Mouse (Mus musculus) neural tube, embryonic 13.5 days (tissue): Measurements from ENCODE around the gene Spr. TPM values are rescaled to one million over a fixed set of nuclear protein-coding genes. Genes with fewer than 3 reads are reported as not detected.
A peak's percentile ranks its signal among the peaks of the same experiment; 100 is the strongest.
"Not testable (repeated sequence)": the region's sequence is repeated elsewhere in the genome, so short reads cannot be mapped to it uniquely, and the experiment has no call there.

ENCODE experiments used
- ATAC-seq: fragments of 200-750 bp; cut with Nextera tagmentation; 2 replicates; pipeline ENCODE4 v1.8.0; 2017; ENCODE audit warnings: low read depth, mild to moderate bottlenecking, moderate TSS enrichment, moderate library complexity
- H3K27ac ChIP-seq: fragments of 300-500 bp; sonication (generic); replicated peaks from 2 replicates; pipeline ENCODE4 v1.5.1; 2015; ENCODE audit warnings: moderate library complexity, mild to moderate bottlenecking, inconsistent platforms
- H3K27me3 ChIP-seq: fragments of 300-500 bp; sonication (generic); 2 replicates; pipeline ENCODE4 v1.6.1; 2015; ENCODE audit warnings: mild to moderate bottlenecking, inconsistent platforms
- H3K36me3 ChIP-seq: fragments of 300-500 bp; sonication (generic); 2 replicates; pipeline ENCODE4 v1.6.1; 2015; ENCODE audit warnings: mild to moderate bottlenecking, inconsistent platforms
- H3K4me1 ChIP-seq: fragments of 300-500 bp; sonication (generic); replicated peaks from 2 replicates; pipeline ENCODE4 v1.6.1; 2015; ENCODE audit warnings: inconsistent platforms
- H3K4me2 ChIP-seq: fragments of 300-500 bp; sonication (generic); 2 replicates; pipeline ENCODE4 v1.6.1; 2015; ENCODE audit warnings: inconsistent platforms, mild to moderate bottlenecking, moderate library complexity
- H3K4me3 ChIP-seq: fragments of 300-500 bp; sonication (generic); 2 replicates; pipeline ENCODE4 v1.5.1; 2015; ENCODE audit warnings: mild to moderate bottlenecking, inconsistent platforms
- H3K9ac ChIP-seq: fragments of 300-500 bp; sonication (generic); 2 replicates; pipeline ENCODE4 v1.6.1; 2015; ENCODE audit warnings: moderate library complexity, mild to moderate bottlenecking, inconsistent platforms
- H3K9me3 ChIP-seq: fragments of 300-500 bp; sonication (generic); 2 replicates; pipeline ENCODE4 v1.6.1; 2016; ENCODE audit warnings: inconsistent platforms
- whole genome bisulfite sequencing: fragments of 180-500 bp; shearing (Covaris S2); methylation state at CpG from one replicate; pipeline ENCODE4 v1.1.7; 2015; 5-methylcytosine and 5-hydroxymethylcytosine counted together
- polyA plus RNA-seq: library from polyadenylated mRNA; unstranded; fragments of >200 nt; fragmentation: Nextera tagmentation; extraction: Ambion mirVana; gene quantifications from 2 replicates; pipeline ENCODE4 v1.2.1, GENCODE M21; 2015

The Spr gene
- polyA plus RNA-seq, result 23.8 and 25.0 TPM in 2 replicates

DNA sequence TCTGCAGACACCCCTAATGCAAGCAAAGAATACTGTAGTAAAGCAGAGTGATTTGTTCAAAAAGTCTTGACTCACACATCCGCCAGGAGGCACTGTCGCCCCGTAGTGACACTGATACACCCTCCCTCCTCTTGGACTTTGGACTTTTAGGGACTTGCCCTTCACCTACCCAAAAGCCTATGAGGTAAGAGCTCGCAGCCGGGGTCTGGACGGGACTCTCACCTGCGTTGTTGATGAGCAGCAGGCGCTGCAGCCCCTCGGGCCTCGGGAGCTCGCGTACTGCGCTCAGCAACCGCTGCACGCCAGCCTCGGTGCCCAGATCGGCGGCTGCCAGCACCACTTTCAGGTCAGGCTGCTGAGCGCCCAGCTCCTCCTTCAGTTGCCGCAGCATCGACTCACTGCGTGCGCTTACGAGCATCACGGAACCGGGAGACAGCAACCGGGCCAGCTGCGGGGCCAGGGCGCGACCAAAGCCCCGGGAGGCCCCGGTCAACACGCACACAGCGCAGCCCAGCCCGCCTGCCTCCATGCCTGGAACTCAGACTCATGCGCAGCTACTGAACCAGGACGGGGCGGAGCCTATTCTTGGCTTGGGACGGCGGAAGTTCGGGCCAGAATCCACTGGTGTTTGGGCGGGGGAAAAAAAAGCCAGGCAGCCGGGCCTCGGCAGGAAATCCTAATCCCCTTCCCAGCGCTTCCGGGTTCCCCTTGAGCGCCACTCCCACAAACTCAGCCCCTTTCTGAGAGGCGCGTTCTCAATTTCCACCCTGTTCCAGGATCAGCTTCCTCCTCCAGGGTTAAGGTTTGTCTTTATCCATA is at the start of gene Spr:
Gene Spr (minus strand): TSS at position 550 of the 819 bp plus-strand sequence.
- Histone ChIP-seq H3K9ac (peak within 1 kb of the TSS; percentile 82), H3K4me2 (peak within 1 kb of the TSS; percentile 67), H3K4me1 (peaks cover 6% of the 10 kb centered on the region), H3K36me3 (no peaks in the 10 kb centered on the region), H3K27me3 (no peaks in the 10 kb centered on the region), H3K27ac (peak within 1 kb of the TSS; percentile 83), H3K4me3 (peak within 1 kb of the TSS; percentile 71), H3K9me3 (no peaks in the 10 kb centered on the region)
- ATAC-seq, result peak; percentile 95
- WGBS, result under 1% methylated on average over 49 of the region's 49 CpGs

DNA sequence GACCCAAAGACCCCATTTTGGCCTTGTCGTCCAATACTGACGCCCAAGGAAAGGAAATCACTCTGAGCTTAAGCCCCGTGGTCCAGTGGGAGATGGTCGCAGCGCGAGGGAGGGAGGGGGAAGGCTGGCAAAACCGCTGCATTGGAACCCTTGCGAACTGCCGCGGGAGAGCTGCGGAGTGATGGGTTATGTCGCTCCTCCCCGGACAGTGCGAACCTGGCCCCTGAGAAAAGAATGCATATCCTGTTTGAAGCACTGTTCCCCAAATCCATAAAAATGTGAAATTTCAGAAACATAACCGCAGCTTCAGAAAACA is 49.1 kb upstream of the Spr start:
- Histone ChIP-seq H3K4me2 (no peak overlapping the region), H3K27ac (no peak overlapping the region), H3K27me3 (peaks cover 91% of the 10 kb centered on the region), H3K9me3 (0 out of 2 replicates have a peak, but pooled peaks cover under 1% of the 10 kb centered on the region), H3K9ac (no peak overlapping the region), H3K4me3 (no peak overlapping the region), H3K4me1 (peaks cover 43% of the 10 kb centered on the region), H3K36me3 (no peaks in the 10 kb centered on the region)
- under 1% methylated on average over 15 of the region's 15 CpGs for WGBS
- no peak for ATAC-seq

DNA sequence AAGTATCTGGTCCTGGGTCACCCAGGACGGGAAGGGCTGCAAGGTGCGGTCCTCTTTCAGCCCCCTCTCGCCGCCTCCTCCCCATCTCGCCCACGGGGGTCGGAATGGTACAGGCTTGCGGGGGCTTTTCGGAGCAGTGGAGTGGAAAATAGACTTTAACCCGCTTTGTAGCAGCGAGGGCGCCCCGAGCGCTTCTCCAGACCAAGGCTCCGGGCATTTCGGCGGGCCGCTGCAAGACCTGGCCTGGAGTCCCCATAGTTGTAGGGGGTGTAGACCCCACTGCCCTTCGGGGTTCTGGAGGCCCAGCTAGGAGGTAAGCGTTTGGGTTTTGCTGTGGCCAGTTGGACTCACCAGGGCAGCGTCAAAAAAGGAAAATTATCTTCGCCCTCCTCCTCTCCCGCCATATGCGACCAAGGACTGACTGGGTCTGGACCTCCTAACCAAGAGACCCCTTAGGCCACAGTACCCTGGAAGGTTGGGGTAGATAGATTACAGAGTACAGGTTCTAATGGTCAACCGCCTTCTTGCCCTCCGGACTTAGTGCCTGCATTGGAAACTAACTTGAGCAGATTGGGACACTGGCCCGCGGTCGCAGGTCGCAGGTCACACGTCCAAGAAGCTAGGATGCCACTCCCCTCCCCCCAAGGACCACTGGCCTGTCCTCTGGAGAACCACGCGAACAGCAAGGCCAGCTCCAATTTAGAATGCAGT is 48.6 kb upstream of the Spr start:
- Histone ChIP-seq H3K4me1 (peaks cover 43% of the 10 kb centered on the region), H3K36me3 (no peaks in the 10 kb centered on the region), H3K4me2 (no peak overlapping the region), H3K4me3 (no peak overlapping the region), H3K27ac (no peak overlapping the region), H3K9me3 (0 out of 2 replicates have a peak, but pooled peaks cover 4% of the 10 kb centered on the region), H3K27me3 (peaks cover 91% of the 10 kb centered on the region), H3K9ac (no peak overlapping the region)
- under 1% methylated on average over 33 of the region's 33 CpGs for WGBS
- ATAC-seq, result no peak

DNA sequence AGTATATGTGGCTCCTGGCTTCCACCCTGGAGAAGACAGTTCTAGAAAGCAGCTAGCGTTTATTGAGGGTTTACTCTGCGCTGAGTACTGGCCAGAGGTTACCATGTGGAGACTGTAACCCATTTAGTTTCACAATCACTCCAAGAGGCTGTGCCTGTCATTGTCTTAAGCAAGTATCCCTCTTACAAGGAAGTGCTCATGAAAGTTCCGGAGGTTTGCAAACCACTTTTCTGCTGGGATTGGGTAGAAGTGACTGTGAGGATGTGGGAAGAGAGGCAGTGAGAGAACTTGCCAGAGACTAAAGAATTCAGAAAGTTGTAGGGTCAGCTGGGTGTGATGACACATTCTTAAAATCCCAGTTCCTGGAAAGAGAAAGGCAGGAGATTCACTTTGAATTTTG is 46.4 kb upstream of the Spr start:
- 51% methylated on average over 3 of the region's 3 CpGs for WGBS
- no peaks in the 10 kb centered on the region for H3K36me3 ChIP-seq
- no peak for ATAC-seq
- 0 out of 2 replicates have a peak, but pooled peaks cover 4% of the 10 kb centered on the region for H3K9me3 ChIP-seq
- peaks cover 29% of the 10 kb centered on the region for H3K4me1 ChIP-seq
- no peak overlapping the region for H3K4me2 ChIP-seq
- H3K4me3 ChIP-seq, result no peak overlapping the region
- peaks cover 81% of the 10 kb centered on the region for H3K27me3 ChIP-seq
- H3K27ac ChIP-seq, result no peak overlapping the region
- no peak overlapping the region for H3K9ac ChIP-seq

DNA sequence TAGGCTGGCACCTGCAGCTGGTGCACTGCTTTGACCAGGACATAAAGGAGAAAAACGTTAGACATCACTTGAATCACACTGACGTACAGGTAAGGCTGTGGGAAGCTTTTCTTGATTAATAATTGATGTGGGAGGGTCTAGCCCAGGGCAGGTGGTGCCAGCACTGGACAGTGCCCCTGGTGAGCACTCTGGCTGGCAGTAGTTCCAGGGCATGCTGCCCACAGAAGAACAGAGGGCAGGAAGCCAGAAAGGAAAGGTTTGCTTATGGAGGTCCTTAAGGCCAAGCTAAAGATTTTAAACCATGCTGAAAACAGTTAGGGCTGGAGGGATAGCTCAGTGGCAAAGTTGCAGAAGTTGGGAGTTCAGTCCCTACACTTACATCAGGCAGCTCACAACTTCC is 42.5 kb upstream of the Spr start:
- Histone ChIP-seq H3K27me3 (peaks cover 42% of the 10 kb centered on the region), H3K27ac (no peak overlapping the region), H3K9me3 (0 out of 2 replicates have a peak, but pooled peaks cover 4% of the 10 kb centered on the region), H3K9ac (no peak overlapping the region), H3K4me1 (no peaks in the 10 kb centered on the region), H3K4me2 (no peak overlapping the region), H3K36me3 (no peaks in the 10 kb centered on the region), H3K4me3 (no peak overlapping the region)
- no peak for ATAC-seq
- WGBS, result 68% methylated on average over 2 of the region's 2 CpGs

DNA sequence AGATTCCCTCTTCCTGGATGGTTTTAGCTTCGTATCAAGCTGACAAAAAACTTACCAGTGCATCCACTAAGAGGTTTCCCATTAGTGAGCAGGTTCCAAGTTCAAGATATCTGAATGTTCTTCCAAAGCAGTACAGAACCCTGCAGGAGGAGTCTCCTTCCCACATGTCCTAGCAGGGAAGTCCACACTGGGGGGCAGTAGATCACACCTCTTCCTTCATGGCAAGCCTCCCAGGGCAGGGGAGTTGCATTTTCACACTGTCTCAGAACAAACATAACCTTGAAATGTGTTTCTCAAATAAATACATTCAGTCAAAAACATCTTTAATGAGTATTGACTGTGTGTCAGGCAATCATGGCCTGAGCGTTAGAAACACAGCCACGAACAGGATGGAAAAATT is 42.0 kb upstream of the Spr start:
- ATAC-seq, result no peak
- H3K36me3 ChIP-seq, result no peaks in the 10 kb centered on the region
- H3K27me3 ChIP-seq, result peaks cover 40% of the 10 kb centered on the region
- WGBS, result 78% methylated on average over 3 of the region's 3 CpGs
- H3K4me2 ChIP-seq, result no peak overlapping the region
- H3K4me1 ChIP-seq, result no peaks in the 10 kb centered on the region
- no peak overlapping the region for H3K9ac ChIP-seq
- no peak overlapping the region for H3K27ac ChIP-seq
- 0 out of 2 replicates have a peak, but pooled peaks cover 4% of the 10 kb centered on the region for H3K9me3 ChIP-seq
- H3K4me3 ChIP-seq, result no peak overlapping the region

DNA sequence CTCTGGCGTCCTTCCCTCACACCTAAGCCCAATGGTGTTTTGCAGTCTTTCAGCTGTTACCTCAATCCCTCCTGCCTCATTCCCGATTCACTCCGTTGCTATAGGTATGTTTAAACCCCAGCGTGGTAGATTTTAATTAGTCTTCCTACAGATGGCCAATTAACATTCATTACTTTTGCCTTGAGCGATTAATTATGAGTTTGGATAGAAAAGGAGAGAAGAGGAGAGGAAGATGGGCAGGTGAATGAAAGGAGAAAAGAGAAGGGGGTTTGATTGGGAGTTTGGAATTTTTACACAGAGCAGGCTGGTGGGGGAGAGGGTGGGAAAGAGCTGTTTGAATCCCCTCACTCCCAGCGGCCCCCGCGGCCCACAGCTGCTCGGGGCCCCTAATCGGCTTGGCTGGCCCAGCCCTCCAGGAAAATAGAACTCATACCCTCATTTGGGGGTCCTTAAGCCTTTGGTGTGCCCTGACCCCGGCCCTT is 27.9 kb upstream of the Spr start:
- Histone ChIP-seq H3K4me2 (no peak overlapping the region), H3K4me3 (no peak overlapping the region), H3K9ac (no peak overlapping the region), H3K36me3 (no peaks in the 10 kb centered on the region), H3K4me1 (peaks cover 8% of the 10 kb centered on the region; the same call in 1 of the 2 replicates), H3K27me3 (no peaks in the 10 kb centered on the region), H3K27ac (no peak overlapping the region), H3K9me3 (no peaks in the 10 kb centered on the region)
- ATAC-seq, result no peak
- WGBS, result 38% methylated on average over 11 of the region's 11 CpGs

DNA sequence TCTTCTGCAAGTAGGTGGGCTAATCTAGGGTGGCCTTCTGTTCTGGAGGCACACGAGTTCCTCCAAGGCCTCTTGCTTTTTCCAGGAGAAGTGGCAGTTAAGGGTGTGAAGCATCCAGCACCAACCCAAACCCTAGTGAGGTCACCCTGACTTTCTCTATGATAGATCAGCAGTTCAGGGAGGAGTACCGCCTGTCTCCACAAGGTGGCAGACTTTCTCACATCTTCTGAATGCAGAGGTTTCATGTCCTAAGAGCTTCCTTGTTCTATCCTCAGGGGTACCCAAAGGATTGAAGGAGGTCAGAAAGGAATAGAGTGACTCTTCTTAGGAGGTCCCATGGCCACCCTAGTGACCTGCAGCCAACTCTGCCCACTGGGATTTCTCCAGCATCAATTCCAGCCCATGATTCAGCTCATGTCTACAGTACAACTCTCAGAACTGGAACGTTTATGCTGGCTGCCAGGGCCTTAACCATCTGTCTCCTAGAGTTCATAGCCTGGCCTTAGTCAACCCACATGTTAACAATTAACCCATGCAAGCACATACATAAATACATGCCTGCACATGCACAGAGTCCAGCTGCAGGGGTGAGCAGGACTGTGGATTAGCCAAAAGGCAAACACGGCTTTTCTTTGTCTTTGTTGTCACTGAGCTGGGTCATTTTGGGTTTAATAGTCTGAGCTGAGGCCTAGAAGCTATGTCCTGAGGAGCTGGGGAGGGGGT is 22.8 kb upstream of the Spr start:
- H3K27ac ChIP-seq, result no peak overlapping the region
- ATAC-seq, result peak; percentile 45; the same call in 1 of the 2 replicates
- H3K27me3 ChIP-seq, result no peaks in the 10 kb centered on the region
- no peak overlapping the region for H3K4me2 ChIP-seq
- H3K9ac ChIP-seq, result no peak overlapping the region
- H3K4me1 ChIP-seq, result peaks cover 3% of the 10 kb centered on the region
- no peaks in the 10 kb centered on the region for H3K36me3 ChIP-seq
- WGBS, result 47% methylated on average over 4 of the region's 4 CpGs
- H3K4me3 ChIP-seq, result no peak overlapping the region
- no peaks in the 10 kb centered on the region for H3K9me3 ChIP-seq

DNA sequence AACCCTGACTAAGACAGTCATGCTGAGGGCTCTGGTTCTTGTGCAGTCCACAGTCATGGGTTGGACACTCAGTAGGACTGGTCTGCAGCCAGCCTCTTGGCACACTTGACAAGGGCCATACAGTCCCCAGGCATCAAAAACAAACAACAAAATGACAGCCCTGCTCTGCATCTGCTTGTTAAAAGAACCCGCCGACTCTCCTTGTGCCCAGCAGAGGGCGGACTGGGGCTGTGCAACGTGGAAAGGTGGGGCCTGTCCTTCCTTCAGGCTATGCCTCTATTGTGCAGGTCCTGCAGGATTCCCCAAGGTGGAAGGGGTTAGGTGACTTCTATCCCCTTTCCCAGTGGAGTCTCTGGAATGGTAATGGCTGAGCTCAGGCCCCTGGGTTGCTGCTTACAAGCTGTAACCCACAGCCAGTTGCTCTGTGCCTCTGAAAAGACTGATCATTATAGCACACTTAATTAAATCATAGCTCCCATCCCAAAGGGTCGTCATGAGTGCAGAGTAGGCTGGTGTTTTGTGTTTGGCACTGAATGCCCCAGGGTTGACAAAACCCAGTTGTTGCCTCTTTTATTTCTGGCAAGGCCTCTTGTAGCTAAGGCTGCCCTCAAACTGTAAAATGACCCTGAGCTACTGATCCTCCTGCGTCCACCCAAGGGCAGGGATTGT is 21.7 kb upstream of the Spr start:
- peak; percentile 45 for ATAC-seq
- not testable (repeated sequence) for H3K4me3 ChIP-seq, H3K27me3 ChIP-seq, H3K9ac ChIP-seq, H3K4me1 ChIP-seq, H3K27ac ChIP-seq, H3K4me2 ChIP-seq, H3K36me3 ChIP-seq, H3K9me3 ChIP-seq
- 21% methylated on average over 6 of the region's 6 CpGs for WGBS

DNA sequence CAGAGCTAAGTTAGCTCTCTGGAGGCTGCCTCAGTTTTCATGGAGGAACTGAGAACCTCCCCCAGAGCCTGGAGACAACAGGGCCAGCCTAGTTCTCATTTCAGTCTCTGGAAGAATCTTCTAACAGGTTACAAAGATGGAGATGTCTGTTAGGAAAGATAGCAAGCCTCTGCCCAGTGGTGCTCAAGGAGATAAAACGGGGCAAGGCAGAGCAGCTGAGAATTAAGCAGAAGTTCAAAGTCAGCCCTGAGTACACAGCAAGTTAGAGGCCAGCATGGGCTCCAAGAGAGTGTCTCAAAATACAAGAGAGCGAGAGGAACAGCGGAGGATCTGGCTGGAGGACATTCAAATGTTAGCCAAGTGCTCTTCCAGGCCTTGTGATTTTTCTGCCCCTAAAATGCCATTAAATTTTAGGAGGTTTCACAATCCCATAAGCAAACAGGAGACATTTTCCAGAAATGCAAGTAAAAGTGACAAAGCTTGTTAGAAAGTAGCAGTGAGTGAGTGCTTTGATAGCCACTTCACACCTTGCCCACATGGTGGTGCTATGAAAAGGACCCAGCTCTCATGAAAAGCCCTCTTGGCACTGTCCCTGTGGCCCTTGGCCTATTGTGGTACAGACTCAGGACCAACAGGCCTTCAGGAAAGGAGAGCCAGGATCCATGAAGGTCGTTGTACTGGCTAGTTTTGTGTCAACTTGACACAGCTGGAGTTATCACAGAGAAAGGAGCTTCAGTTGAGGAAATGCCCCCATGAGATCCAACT is 20.7 kb upstream of the Spr start:
- not testable (repeated sequence) for H3K36me3 ChIP-seq, H3K4me3 ChIP-seq, H3K4me2 ChIP-seq, H3K9me3 ChIP-seq, H3K9ac ChIP-seq, H3K27ac ChIP-seq, H3K27me3 ChIP-seq, H3K4me1 ChIP-seq, ATAC-seq
- WGBS, result 74% methylated on average over 4 of the region's 4 CpGs

DNA sequence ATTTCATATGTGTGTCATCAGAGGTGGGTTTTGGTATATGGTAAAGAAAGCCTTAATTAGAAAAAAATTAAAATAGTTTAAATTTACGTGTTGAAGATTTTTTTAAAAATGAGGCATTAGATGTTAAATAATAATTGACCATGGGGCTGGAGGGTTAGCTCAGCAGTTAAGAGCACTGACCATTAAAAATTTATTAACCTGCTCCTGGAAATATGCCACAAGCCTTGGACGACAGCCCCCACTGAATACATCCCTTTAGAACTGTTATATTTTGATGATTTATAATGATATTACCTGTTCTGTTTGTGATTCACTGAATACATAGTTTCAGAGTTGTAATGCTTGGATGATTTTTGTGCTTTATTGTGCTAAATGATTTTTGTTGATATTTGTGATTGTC is 19.0 kb upstream of the Spr start:
- not testable (repeated sequence) for ATAC-seq, H3K4me2 ChIP-seq, H3K9ac ChIP-seq, H3K27ac ChIP-seq, H3K4me3 ChIP-seq, H3K9me3 ChIP-seq, H3K4me1 ChIP-seq, H3K36me3 ChIP-seq, H3K27me3 ChIP-seq
- 72% methylated on average over 2 of the region's 2 CpGs for WGBS
